Mouse (Mus musculus): ENCODE results near the gene Gm20388.

GRCm38 (mm10) chr8:123883094-123883493 is 3972.5 kb downstream of the Gm20388 start:
- TF ChIP-seq CTCF (IDR thresholded peaks at IDR 0.05; ENCODE audit: insufficient read depth, low read depth, low read length) (no peak), POLR2A (IDR thresholded peaks at IDR 0.05; ENCODE audit: insufficient read depth, low read depth, low read length) (no peak)

Data from olfactory bulb, adult 2 months (tissue).